Mouse (Mus musculus): ENCODE data around the gene Mllt10. TPM values are rescaled to one million over a fixed set of nuclear protein-coding genes. Genes with fewer than 3 reads are reported as not detected.

Mllt10 gene
- polyA plus RNA-seq, 1 experiment from 2014 or later, result 55.5 TPM

DNA sequence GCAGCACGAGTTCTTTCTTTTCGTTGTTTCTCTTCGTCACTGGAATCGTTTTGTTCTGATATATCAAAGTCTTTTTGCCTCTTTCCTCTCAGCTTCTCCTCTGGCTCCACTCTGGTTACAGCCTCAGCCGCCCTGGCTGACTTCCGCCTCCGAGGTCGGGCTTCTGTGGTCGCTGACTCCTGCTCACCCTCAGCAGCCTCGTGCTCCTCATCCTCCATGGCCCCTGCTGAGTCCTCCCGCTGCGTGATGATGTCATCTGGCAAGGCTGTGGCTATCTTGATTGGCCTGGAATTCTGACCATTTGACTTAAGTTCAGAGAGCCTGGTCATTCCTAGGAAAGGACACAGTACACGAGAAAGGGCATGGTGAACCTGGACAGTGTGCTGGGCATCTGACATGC is 164.5 kb downstream of the Mllt10 start:
- Histone ChIP-seq H3K27me3 (replicated peaks) (no peaks in the 10 kb centered on the region), H3K9me3 (no peaks in the 10 kb centered on the region), H3K4me3 (replicated peaks) (no peak overlapping the region), H3K4me1 (replicated peaks) (no peaks in the 10 kb centered on the region), H3K9ac (no peak overlapping the region), H3K27ac (no peak overlapping the region), H3K4me2 (replicated peaks) (no peak overlapping the region), H3K36me3 (peaks cover 9% of the 10 kb centered on the region; the same call in 1 of the 2 replicates)
- no peak for ATAC-seq
- 77% methylated on average over 13 of the region's 13 CpGs for WGBS

- Histone ChIP-seq H3K9ac (no peak overlapping the region), H3K4me3 (replicated peaks) (no peak overlapping the region), H3K27me3 (replicated peaks) (no peaks in the 10 kb centered on the region), H3K4me2 (replicated peaks) (no peak overlapping the region), H3K4me1 (replicated peaks) (no peaks in the 10 kb centered on the region), H3K36me3 (no peaks in the 10 kb centered on the region), H3K9me3 (no peaks in the 10 kb centered on the region), H3K27ac (no peak overlapping the region)
- 59% methylated on average over 8 of the region's 8 CpGs for WGBS
- no peak for ATAC-seq
These were observed 173.5 kb downstream of the Mllt10 start for GRCm38 (mm10) chr2:18228486-18229062.

DNA sequence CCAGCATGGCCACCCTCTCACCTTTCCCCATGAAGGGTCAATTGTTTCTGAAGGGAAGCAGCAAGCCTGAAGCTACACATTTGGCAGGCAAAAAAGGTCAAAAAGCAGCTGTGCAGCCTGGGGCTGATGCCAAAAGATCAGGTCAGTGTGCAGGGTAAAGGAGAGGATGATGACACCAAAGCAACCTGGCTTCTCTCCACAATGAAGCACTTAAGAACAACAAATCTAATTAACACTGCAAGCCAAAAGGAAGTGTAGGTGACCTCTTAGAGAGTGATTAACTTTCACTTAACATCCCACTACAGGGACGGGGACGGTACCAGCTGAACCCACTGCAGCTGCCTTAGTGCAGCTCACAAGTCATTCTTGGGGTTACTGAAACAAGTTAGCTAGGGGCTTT is 174.2 kb downstream of the Mllt10 start:
- 32% methylated on average over 2 of the region's 2 CpGs for WGBS
- Histone ChIP-seq H3K9ac (no peak overlapping the region), H3K9me3 (no peaks in the 10 kb centered on the region), H3K4me3 (replicated peaks) (no peak overlapping the region), H3K36me3 (no peaks in the 10 kb centered on the region), H3K4me2 (replicated peaks) (no peak overlapping the region), H3K27me3 (replicated peaks) (no peaks in the 10 kb centered on the region), H3K4me1 (replicated peaks) (no peaks in the 10 kb centered on the region), H3K27ac (no peak overlapping the region)
- ATAC-seq, result no peak

- H3K27ac ChIP-seq, result no peak overlapping the region
- no peak overlapping the region for H3K4me3 ChIP-seq (replicated peaks)
- no peak overlapping the region for H3K4me2 ChIP-seq (replicated peaks)
- no peaks in the 10 kb centered on the region for H3K4me1 ChIP-seq (replicated peaks)
- no peaks in the 10 kb centered on the region for H3K27me3 ChIP-seq (replicated peaks)
- no peaks in the 10 kb centered on the region for H3K9me3 ChIP-seq
- 40% methylated on average over 4 of the region's 4 CpGs for WGBS
- no peak for ATAC-seq
- no peak overlapping the region for H3K9ac ChIP-seq
- no peaks in the 10 kb centered on the region for H3K36me3 ChIP-seq
These were observed 176.1 kb downstream of the Mllt10 start for GRCm38 (mm10) chr2:18231143-18231542.

GRCm38 (mm10) chr2:18232883-18233567 is 178.0 kb downstream of the Mllt10 start:
- no peaks in the 10 kb centered on the region for H3K27me3 ChIP-seq (replicated peaks)
- no peak overlapping the region for H3K4me2 ChIP-seq (replicated peaks)
- no peak for ATAC-seq
- H3K4me3 ChIP-seq (replicated peaks), result no peak overlapping the region
- H3K4me1 ChIP-seq (replicated peaks), result no peaks in the 10 kb centered on the region
- no peak overlapping the region for H3K9ac ChIP-seq
- H3K27ac ChIP-seq, result no peak overlapping the region
- no peaks in the 10 kb centered on the region for H3K9me3 ChIP-seq
- no peaks in the 10 kb centered on the region for H3K36me3 ChIP-seq
- 45% methylated on average over 5 of the region's 5 CpGs for WGBS

- H3K4me1 ChIP-seq (replicated peaks), result no peaks in the 10 kb centered on the region
- no peaks in the 10 kb centered on the region for H3K27me3 ChIP-seq (replicated peaks)
- ATAC-seq, result no peak
- WGBS, result 93% methylated on average over 5 of the region's 5 CpGs
- H3K9ac ChIP-seq, result no peak overlapping the region
- H3K4me3 ChIP-seq (replicated peaks), result no peak overlapping the region
- no peak overlapping the region for H3K27ac ChIP-seq
- H3K4me2 ChIP-seq (replicated peaks), result no peak overlapping the region
- H3K36me3 ChIP-seq, result no peaks in the 10 kb centered on the region
- H3K9me3 ChIP-seq, result no peaks in the 10 kb centered on the region
These were observed 180.5 kb downstream of the Mllt10 start for GRCm38 (mm10) chr2:18235524-18235923.

- no peak for ATAC-seq
- no peaks in the 10 kb centered on the region for H3K4me1 ChIP-seq (replicated peaks)
- H3K27me3 ChIP-seq (replicated peaks), result no peaks in the 10 kb centered on the region
- 83% methylated on average over 3 of the region's 3 CpGs for WGBS
- no peaks in the 10 kb centered on the region for H3K9me3 ChIP-seq
- no peaks in the 10 kb centered on the region for H3K36me3 ChIP-seq
- H3K9ac ChIP-seq, result no peak overlapping the region
- H3K4me2 ChIP-seq (replicated peaks), result no peak overlapping the region
- no peak overlapping the region for H3K4me3 ChIP-seq (replicated peaks)
- H3K27ac ChIP-seq, result no peak overlapping the region
These were observed 194.2 kb downstream of the Mllt10 start for GRCm38 (mm10) chr2:18249224-18249623.

Other genes with a start within 250 kb of the Mllt10 start
- not detected in 2 replicates for gene H2al2a, start 58.3 kb upstream of the Mllt10 start, polyA plus RNA-seq (2015; fragmentation: Nextera tagmentation; extraction: Ambion mirVana)
- gene A930004D18Rik, start 17.5 kb upstream of the Mllt10 start, polyA plus RNA-seq (2015; fragmentation: Nextera tagmentation; extraction: Ambion mirVana), result 11.8 and 12.6 TPM in 2 replicates
- 3.2 and 3.6 TPM in 2 replicates for gene Skida1, start 6.2 kb upstream of the Mllt10 start, polyA plus RNA-seq (2015; fragmentation: Nextera tagmentation; extraction: Ambion mirVana)